Mouse (Mus musculus) thymus, postnatal 10 days (tissue): ENCODE results near the gene Gm9844.
"Not testable (repeated sequence)": the region's sequence is repeated elsewhere in the genome, so short reads cannot be mapped to it uniquely, and the experiment has no call there.

Experiments used
- DNase-seq, 2 experiments: peaks; one replicate each; pipeline ENCODE4 v3.0.0; 2021; ENCODE audit warnings: low spot score in 2 of 2

Gene Gm9844

GRCm38 (mm10) chr7:24869080-24869479, 7.1 kb downstream of the Gm9844 start:
- no peak for DNase-seq

GRCm38 (mm10) chr7:24869532-24870165, 7.6 kb downstream of the Gm9844 start, which contains the start of the genes Lypd4 and Dmrtc2:
Gene Lypd4 (minus strand): TSS chr7:24869941.
Gene Dmrtc2 (plus strand): TSS chr7:24870057.
- no peak for DNase-seq

GRCm38 (mm10) chr7:24877588-24877987, 15.6 kb downstream of the Gm9844 start:
- DNase-seq, result no peak

DNA sequence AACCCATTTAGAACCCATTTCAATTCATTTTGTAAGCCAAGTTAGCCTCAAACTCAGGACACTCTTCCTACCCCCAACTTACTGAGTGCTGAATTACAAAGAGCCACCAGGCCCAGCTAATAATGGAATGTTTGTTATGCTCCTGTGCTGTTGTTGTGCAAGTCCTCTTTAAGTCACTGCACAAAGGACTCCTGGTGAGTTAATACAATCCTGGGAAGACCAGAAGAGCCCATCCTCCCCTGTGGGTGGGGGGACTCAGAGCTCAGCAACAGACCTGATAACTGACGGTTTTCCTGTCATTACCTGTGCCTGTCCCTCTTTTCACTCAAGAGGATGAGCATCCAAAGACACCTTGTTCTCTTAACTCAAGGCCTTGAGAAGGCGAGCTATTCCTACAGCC, 17.6 kb downstream of the Gm9844 start:
- DNase-seq, result no peak

DNA sequence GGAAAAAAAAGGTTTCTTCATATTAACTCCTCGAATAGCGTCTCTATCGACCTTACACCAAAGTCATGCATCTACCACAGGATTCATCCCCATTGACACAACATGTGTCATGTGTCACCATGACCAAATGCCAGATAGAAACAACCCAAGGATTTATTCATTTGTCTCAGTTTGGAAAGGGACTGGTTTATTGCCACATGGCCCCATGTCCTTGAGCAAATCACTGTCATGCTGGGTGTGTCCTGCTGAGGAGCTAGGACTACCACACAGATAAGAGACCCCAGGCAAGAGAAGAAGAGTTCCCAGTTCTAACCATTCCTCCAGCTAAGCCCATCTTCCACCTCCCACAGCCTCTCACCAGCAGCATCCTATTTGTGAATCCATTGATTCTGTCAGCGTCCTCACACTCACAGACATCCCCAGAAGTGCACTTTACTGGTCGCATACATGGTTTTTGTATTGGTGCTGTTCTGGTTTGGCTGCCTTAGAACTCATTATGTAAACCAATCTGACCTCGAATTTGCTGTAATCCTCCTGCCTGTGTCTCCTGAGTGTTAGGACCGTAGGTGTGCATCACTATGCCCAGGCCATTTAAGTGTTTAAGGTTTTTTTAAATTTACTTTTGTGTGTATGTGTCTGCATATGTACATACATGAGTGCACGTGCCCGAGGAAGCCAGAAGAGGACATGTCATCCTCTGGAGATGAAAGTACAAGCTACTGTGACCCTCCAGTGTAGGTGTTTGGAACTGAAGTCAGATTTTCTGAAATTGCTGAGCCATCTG, 20.6 kb downstream of the Gm9844 start:
- no peak for DNase-seq

GRCm38 (mm10) chr7:24883896-24884692, 22.1 kb downstream of the Gm9844 start, which contains the start of gene Rps19:
Gene Rps19 (plus strand): TSS chr7:24884371.
- DNase-seq, result peak; percentile 96

DNA sequence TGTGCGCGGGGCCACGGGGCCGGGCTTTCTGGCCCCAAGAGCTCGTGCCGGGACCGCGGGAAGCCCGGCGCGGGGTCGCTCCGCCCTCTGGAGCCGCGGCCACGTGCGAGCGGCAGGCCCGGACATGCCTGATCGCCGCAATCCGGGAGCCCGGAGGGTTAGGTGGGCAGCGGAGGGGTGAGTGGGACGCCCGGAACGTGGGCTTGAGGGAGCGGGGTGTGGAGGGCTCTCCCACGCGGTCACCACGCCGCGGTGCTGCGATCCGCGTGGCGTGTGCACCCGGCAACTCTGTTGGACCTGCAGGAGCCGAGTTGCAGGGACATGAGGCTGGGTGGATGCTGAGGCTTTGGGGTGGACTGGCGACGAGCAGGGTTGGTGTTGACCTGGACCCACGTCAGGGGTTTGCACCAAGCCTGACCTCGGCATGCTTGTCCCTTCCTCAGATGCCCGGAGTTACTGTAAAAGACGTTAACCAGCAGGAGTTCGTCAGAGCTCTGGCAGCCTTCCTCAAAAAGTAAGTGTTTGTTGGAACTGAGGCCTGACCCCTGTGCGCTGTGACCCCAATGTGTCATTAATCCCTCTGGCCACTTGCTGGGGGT, 22.8 kb downstream of the Gm9844 start:
- DNase-seq, result peak in 1 of 2 experiments; percentile 36

- DNase-seq, result no peak
Observed at GRCm38 (mm10) chr7:24885468-24886307, 23.7 kb downstream of the Gm9844 start.

DNA sequence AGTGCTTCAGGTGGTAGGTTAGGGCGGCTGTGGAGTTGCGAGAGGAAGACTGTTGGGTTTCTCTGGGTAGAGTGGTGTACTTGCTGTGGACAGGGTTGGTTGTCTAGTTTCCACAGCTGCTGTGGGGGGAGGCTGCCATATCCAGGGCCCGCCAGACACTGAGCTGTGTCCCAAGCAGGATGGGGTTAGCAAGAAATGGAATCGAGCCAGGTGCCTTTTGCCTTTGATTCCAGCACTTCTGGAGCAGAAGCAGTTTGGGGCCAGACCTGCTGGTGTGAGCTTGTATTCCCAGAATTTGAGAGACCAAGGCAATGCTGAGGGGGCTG, 24.3 kb downstream of the Gm9844 start:
- no peak for DNase-seq

DNA sequence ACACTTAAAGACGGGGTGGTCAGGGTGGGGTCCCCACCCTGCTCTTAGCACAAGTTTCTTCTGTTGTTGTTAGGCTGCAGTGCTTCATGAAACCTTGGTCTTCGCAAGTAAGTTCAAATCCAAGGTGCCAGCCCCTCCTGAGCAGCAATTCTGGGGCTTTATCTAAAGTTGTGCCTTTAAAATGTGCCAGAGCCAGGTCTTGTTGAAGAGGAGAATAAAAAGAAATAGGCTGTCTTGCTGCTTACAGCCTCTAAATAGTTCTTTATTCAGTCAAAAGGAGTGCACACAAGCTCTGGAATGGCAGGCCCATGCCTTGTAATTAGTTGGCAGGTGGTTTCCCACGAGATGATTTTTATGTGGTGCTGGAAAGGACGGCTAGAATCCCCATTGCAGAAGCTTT, 25.1 kb downstream of the Gm9844 start:
- no peak for DNase-seq

DNA sequence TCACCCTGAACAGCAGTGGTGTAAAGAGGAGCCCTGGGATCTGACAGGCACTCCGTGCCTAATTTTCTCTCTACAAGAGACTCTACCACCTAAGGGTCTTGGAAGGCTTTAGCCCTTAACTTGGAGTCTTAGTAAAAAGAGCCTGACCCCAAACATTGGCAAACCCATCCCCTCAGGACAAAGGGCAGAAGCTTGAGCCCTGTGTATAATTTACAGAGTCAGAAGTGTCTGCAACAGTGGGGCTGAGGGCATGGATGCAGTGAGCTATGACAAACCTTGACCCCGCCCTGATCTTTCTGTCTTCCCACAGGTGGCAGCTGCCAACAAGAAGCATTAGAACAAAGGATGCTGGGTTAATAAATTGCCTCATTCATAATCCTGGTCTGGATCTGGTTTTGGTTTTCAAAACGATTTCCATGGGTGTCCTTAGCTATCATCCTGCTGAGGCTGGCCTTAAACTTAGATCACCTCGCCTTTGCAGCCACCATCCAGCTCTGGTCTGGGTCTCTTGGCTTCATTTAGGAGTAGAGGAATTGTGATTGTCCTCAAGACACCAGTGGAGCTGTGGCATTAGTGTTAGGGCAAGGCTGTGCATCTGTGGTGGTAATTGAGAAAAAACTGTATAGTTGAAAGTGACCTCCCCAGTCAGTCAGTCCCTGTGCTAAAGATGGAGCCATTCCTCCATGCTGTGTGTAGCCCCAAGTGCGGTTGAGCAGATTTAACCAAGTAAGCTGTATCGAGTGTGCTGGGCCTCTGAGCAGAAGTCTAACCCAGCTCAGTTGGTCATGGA, 27.6 kb downstream of the Gm9844 start:
- DNase-seq, result no peak

- peak; percentile 57 to 76 for DNase-seq
Observed at GRCm38 (mm10) chr7:24890281-24891216, 28.5 kb downstream of the Gm9844 start.

DNA sequence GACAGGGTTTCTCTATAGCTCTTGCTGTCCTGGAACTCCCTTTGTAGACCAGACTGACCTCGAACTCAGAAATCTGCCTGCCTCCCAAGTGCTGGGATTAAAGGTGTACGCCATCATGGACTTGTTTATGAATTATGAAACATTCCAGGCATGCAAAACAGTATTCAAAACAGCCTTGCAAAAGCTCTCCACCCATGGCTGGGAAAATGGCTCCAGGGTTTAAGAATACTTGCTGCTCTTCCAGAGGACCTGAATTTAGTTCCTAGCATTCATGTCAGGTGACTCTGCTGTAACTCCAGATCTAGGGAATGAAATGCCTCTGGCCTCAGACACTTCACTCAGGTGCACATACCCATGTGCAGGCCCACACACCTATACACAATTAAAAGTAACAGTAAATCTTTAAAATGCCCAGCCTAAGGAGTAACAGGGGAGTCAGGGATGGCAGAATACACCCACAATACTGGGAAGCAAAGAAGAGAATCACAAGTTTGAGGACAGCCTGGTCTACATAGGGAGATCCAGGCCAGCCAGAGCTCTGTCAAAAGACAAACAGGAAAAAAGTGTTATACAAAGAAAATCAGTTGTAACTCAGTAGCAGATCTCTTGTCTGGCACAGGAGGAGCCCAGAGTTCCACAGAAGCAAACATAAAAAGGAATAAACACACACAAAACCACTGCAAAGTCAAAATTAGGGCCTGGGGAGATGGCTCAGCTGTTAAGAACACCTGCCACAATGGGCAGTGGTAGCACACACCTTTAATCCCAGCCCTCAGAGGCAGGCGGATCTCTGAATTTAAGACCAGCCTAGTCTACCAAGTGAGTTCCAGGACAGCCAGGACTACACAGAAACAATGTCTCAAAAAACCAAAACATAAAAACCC, 29.5 kb downstream of the Gm9844 start:
- no peak for DNase-seq

DNA sequence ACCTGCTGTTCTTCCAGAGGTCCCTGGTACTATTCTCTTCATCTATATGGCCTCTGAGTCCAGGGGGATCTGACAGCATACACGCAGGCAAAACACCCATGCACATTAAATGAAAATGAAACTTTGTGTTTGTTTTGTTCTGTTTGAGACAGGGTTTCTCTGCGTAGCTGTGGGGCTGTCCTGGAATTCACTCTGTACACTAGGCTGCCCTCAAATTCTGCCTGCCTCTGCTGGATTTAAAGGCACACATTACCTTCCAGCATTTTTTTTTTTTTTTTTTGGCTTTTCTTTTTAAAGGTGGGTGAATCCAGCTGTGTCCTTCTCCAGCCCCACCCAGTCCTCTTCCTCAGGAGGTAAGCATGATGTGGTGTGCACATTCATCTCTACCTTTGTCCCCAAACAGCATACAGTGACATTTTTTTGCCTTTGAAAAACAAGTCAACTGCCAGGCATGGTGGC, 30.1 kb downstream of the Gm9844 start:
- DNase-seq, result no peak

GRCm38 (mm10) chr7:24895749-24896148, 33.7 kb downstream of the Gm9844 start:
- not testable (repeated sequence) for DNase-seq

DNA sequence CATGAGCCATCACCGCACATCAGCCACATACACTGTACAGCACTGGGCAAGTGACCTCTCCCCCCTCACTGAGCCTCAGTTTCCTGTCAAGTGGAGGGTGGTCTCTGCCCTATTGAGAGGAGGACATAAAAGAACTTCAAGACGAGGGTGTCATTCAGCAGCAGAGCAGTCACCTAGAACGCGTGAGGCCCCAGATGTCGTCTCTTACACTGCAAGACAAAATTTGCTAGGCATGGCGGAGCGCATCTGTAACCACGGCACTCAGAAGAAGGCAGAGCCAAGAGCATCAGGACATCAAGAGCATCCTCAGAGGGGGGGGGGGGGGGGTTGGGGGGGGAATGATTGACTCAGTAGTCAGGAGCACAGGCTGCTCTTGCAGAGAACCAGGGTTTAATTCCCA, 34.3 kb downstream of the Gm9844 start:
- DNase-seq, result no peak

DNA sequence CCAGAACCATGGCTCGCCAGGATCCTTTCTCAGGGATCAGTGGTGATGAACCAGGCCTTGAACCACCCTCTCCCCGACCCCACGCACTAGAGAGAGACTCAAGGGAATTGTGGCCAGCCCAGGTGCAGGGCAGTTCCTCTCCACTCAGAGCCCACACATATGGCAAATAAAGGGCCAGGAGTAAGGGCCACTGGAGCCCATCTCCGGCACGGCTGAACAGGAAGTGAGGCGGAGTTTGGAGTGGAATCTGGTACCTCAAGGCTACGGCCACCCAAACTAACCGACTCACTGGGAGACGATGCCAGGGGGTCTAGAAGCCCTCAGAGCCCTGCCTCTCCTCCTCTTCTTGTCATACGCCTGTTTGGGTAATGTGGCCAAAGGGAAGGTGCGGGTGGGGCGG, 35.2 kb downstream of the Gm9844 start, which contains the start of gene Cd79a:
Gene Cd79a (plus strand): TSS at position 158 of the 400 bp plus-strand sequence.
- DNase-seq, result no peak

GRCm38 (mm10) chr7:24897959-24898358, 35.9 kb downstream of the Gm9844 start:
- DNase-seq, result no peak
